Mouse (Mus musculus) thymus, adult 2 months (tissue): ENCODE data around the gene Bbs12. TPM values are rescaled to one million over a fixed set of nuclear protein-coding genes. Genes with fewer than 3 reads are reported as not detected.

Experiments
- DNase-seq: peaks from one replicate; pipeline ENCODE4 v3.0.0; 2021
- H3K27ac ChIP-seq: fragments of 200-500 bp; 2 replicates; pipeline ENCODE4 v1.5.1; 2012; ENCODE audit warnings: low read length, control low read depth; ENCODE audit not compliant: control insufficient read depth, insufficient read depth
- H3K27me3 ChIP-seq: fragments of 200-500 bp; 2 replicates; pipeline ENCODE4 v1.6.1; 2012; ENCODE audit warnings: mild to moderate bottlenecking, low read length, moderate library complexity, mixed read lengths; ENCODE audit not compliant: control insufficient read depth, insufficient read depth
- H3K36me3 ChIP-seq: fragments of 200-500 bp; 2 replicates; pipeline ENCODE4 v1.6.1; 2012; ENCODE audit warnings: mild to moderate bottlenecking, low read length, moderate library complexity; ENCODE audit not compliant: control insufficient read depth, insufficient read depth
- H3K4me1 ChIP-seq: fragments of 200-500 bp; replicated peaks from 2 replicates; pipeline ENCODE4 v1.6.1; 2012; ENCODE audit warnings: low read length; ENCODE audit not compliant: control insufficient read depth, insufficient read depth
- H3K4me3 ChIP-seq: fragments of 200-500 bp; 2 replicates; pipeline ENCODE4 v1.5.1; 2012; ENCODE audit warnings: mild to moderate bottlenecking, low read length, control low read depth, moderate library complexity; ENCODE audit not compliant: control insufficient read depth, insufficient read depth
- CTCF ChIP-seq: fragments of 200-500 bp; IDR thresholded peaks from 2 replicates; pipeline ENCODE4 v1.5.1; 2012; ENCODE audit warnings: mild to moderate bottlenecking, control low read depth, low read length, moderate library complexity, borderline replicate concordance; ENCODE audit not compliant: control insufficient read depth, poor library complexity, insufficient read depth; ENCODE audit errors: extremely low read depth
- POLR2A ChIP-seq: fragments of 200-500 bp; IDR thresholded peaks from 2 replicates; pipeline ENCODE4 v1.6.1; 2012; ENCODE audit warnings: mild to moderate bottlenecking, low read length, control low read depth, moderate library complexity; ENCODE audit not compliant: control insufficient read depth, poor library complexity, insufficient read depth; ENCODE audit errors: extremely low read depth
- WGBS: fragments of 180-500 bp; shearing (Covaris S2); methylation state at CpG from one replicate; pipeline ENCODE4 v1.1.7; 2018; 5-methylcytosine and 5-hydroxymethylcytosine counted together
- polyA plus RNA-seq: library from polyadenylated mRNA; depleted of rRNA; stranded (reverse); fragments of >200 nt; gene quantifications from 2 replicates; pipeline ENCODE4 v1.2.3, GENCODE M21; 2012

Gene Bbs12
- polyA plus RNA-seq, 1 experiment, result 1.2 TPM

GRCm38 (mm10) chr3:37334053-37334452 lies 21.7 kb downstream of the Bbs12 start:
- no peaks in the 10 kb centered on the region for H3K36me3 ChIP-seq
- 92% methylated on average over 4 of the region's 4 CpGs for WGBS
- TF ChIP-seq CTCF, result no peak
- TF ChIP-seq POLR2A, result no peak

GRCm38 (mm10) chr3:37341110-37341509 lies 28.8 kb downstream of the Bbs12 start:
- DNase-seq, result no peak
- Histone ChIP-seq H3K27me3 (no peaks in the 10 kb centered on the region; the same call in 1 of the 2 replicates), H3K4me1 (no peaks in the 10 kb centered on the region), H3K27ac (no peak overlapping the region), H3K36me3 (no peaks in the 10 kb centered on the region), H3K4me3 (no peak overlapping the region)
- no peak for TF ChIP-seq CTCF
- no peak for TF ChIP-seq POLR2A
- 82% methylated on average over 5 of the region's 5 CpGs for WGBS

More at GRCm38 (mm10) chr3:37334053-37334452, 21.7 kb downstream of the Bbs12 start:
- no peak for DNase-seq
- H3K27ac ChIP-seq, result no peak overlapping the region
- H3K27me3 ChIP-seq, result no peaks in the 10 kb centered on the region
- no peak overlapping the region for H3K4me3 ChIP-seq
- no peaks in the 10 kb centered on the region for H3K4me1 ChIP-seq

DNA sequence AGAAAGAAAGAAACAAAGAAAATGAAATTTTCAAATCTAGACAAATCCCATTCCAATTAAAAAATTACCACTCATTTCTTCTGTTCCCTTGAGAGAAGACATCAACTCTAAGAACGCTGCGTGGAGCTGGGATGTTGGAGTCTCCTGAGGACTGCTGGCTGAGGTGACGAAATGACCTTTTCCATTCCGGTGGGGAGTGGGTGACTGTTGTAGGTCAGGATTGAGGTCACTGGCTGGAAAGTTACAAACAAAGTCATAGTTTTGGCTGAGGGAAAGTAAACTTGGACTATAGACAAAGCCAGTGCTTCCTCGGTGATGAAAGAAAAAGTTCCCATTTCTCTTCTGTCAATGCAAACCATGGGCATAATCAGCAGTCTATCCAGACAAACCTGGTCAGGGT lies 30.5 kb downstream of the Bbs12 start:
- TF ChIP-seq POLR2A (no peak), CTCF (no peak)
- Histone ChIP-seq H3K36me3 (no peaks in the 10 kb centered on the region), H3K4me3 (no peak overlapping the region), H3K4me1 (peaks cover 3% of the 10 kb centered on the region; the same call in 1 of the 2 replicates), H3K27me3 (peaks cover 4% of the 10 kb centered on the region), H3K27ac (no peak overlapping the region)
- no peak for DNase-seq
- 94% methylated on average over 5 of the region's 5 CpGs for WGBS

- peaks cover 5% of the 10 kb centered on the region; the same call in 1 of the 2 replicates for H3K4me1 ChIP-seq
- no peak for DNase-seq
- peaks cover 16% of the 10 kb centered on the region for H3K27me3 ChIP-seq
- no peak overlapping the region for H3K27ac ChIP-seq
- no peaks in the 10 kb centered on the region for H3K36me3 ChIP-seq
- TF ChIP-seq CTCF (no peak), POLR2A (no peak)
- no peak overlapping the region for H3K4me3 ChIP-seq
- 40% methylated on average over 9 of the region's 9 CpGs for WGBS
Observed at GRCm38 (mm10) chr3:37347671-37348070, 35.3 kb downstream of the Bbs12 start.

DNA sequence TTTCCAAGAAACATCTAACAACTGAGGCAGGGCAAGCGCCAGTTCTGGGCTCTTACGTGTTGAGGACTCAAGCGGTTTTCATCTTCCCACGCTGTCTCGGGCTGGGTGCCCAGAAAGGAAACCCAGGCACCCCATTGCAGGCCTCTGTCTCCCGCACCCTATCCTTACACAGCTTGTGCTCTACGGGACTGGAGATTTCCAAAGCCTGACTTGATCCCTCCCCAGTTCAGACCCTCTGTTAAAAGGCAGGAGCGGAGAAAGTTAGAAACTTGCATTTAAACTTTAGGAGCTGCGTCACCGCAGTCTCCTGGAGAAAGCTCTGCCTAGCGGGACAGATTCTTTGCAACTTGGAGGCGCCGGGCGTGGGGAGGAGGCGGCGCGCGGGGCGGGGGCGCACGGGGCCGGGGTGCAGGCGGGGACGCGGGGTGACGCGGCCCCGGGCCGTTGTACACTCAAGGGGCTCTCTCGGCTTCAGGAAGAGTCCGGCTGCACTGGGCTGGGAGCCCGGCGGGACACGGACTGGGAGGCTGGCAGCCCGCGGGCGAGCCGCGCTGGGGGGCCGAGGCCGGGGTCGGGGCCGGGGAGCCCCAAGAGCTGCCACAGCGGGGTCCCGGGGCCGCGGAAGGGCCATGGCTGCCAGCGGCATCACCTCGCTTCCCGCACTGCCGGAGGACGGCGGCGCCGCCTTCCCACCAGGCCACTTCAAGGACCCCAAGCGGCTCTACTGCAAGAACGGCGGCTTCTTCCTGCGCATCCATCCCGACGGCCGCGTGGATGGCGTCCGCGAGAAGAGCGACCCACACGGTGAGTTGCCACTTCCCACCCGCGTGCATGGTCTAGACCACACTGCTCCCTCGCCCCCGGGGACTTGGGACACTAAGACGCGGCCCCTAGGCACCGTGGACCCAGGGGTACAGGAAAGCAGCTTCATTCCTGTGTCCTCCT lies 36.1 kb downstream of the Bbs12 start, which contains the start of gene Fgf2:
Fgf2 (plus strand) TSS at position 126 of the 945 bp plus-strand sequence.
- no peak for DNase-seq

GRCm38 (mm10) chr3:37349166-37349548 lies 36.8 kb downstream of the Bbs12 start:
- Histone ChIP-seq H3K4me1 (peaks cover 5% of the 10 kb centered on the region; the same call in 1 of the 2 replicates), H3K27me3 (peaks cover 16% of the 10 kb centered on the region), H3K36me3 (no peaks in the 10 kb centered on the region), H3K4me3 (peak overlapping the region; percentile 31; the same call in 1 of the 2 replicates), H3K27ac (no peak overlapping the region)
- WGBS, result 24% methylated on average over 8 of the region's 8 CpGs
- no peak for DNase-seq
- TF ChIP-seq POLR2A, result no peak
- TF ChIP-seq CTCF, result no peak

More for the DNA sequence above, 36.1 kb downstream of the Bbs12 start, which contains the start of gene Fgf2:
- TF ChIP-seq POLR2A (no peak), CTCF (no peak)
- H3K27me3 ChIP-seq, result peaks cover 16% of the 10 kb centered on the region
- 2% methylated on average over 75 of the region's 75 CpGs for WGBS
- peaks cover 5% of the 10 kb centered on the region; the same call in 1 of the 2 replicates for H3K4me1 ChIP-seq
- H3K4me3 ChIP-seq, result peak within 1 kb of the TSS; percentile 31
- H3K36me3 ChIP-seq, result no peaks in the 10 kb centered on the region
- H3K27ac ChIP-seq, result no peak within 1 kb of the TSS

GRCm38 (mm10) chr3:37350386-37350785 lies 38.0 kb downstream of the Bbs12 start:
- peaks cover 5% of the 10 kb centered on the region; the same call in 1 of the 2 replicates for H3K4me1 ChIP-seq
- H3K27ac ChIP-seq, result no peak overlapping the region
- 76% methylated on average over 7 of the region's 7 CpGs for WGBS
- no peak for DNase-seq
- peaks cover 16% of the 10 kb centered on the region for H3K27me3 ChIP-seq
- TF ChIP-seq POLR2A, result no peak
- no peak for TF ChIP-seq CTCF
- H3K36me3 ChIP-seq, result no peaks in the 10 kb centered on the region
- no peak overlapping the region for H3K4me3 ChIP-seq
